Mouse (Mus musculus) bone marrow, adult 2 months (tissue): Measurements from ENCODE around the gene Gm10801.

Experiments
- CTCF ChIP-seq: fragments of 200-500 bp; IDR thresholded peaks from 2 replicates; pipeline ENCODE4 v1.5.1; 2011; ENCODE audit warnings: low read length, control low read depth; ENCODE audit not compliant: control insufficient read depth, insufficient read depth
- POLR2A ChIP-seq: fragments of 200-500 bp; IDR thresholded peaks from 2 replicates; pipeline ENCODE4 v1.6.1; 2011; ENCODE audit warnings: low read depth, mild to moderate bottlenecking, control low read depth, low read length, borderline replicate concordance; ENCODE audit not compliant: control insufficient read depth

DNA sequence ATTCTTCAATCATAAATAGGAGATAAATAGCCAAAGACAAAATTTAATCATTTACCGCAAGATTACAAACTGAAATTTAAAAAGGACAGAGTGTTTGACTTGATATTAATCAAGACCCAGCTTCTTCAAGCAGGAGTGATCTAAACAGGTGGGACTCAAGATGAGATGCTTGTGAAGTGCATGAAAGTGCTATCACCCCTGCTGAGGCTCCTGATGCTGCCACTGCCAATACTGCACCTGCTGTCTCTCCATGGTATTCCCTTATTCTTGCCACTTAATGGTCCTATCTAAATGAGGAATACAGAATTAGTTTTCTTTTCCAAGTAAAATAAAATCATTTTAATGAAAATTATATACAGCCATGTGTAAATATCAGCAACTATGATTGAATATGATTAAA, 35.5 kb downstream of the Gm10801 start:
- TF ChIP-seq CTCF = no peak
- TF ChIP-seq POLR2A = no peak
